16 mouse cellular contexts compared by ENCODE assay signal in genomic region chr3:50979592-50979991, GRCm38 (mm10).
A peak's percentile ranks its signal among the peaks of the same experiment; 100 is the strongest.
DNase-seq lines count a peak whose midpoint lies in the region; ATAC-seq and TF ChIP-seq lines count a peak whose summit lies in the region.
"Had no signal": no experiment of that assay in that cellular context is flagged by ENCODE, and none has a peak within 500 bp of the region (broad histone marks: within the 10 kb centered on the region; RNA-seq: fewer than 3 reads in every experiment).

No protein-coding gene starts in this region.

- no peak for ATAC-seq in midbrain, embryonic 11.5 days (ENCODE audit: low FRiP score)
- no peak for ATAC-seq in midbrain, embryonic 16.5 days
- ATAC-seq in frontal cortex, adult (ENCODE audit: low TSS enrichment): no peak
- ATAC-seq: intestine, embryonic 16.5 days; midbrain, embryonic 13.5 days had no signal

- no peak overlapping the region for H3K4me3 ChIP-seq in layer of hippocampus, adult 2 months
- H3K4me3 ChIP-seq in midbrain, embryonic 11.5 days (ENCODE audit: low read depth, low read length): no peak overlapping the region
- H3K4me3 ChIP-seq in midbrain, embryonic 16.5 days (ENCODE audit: low read depth, low read length): no peak overlapping the region
- H3K4me3 ChIP-seq: heart, embryonic 13.5 days; hindbrain, embryonic 15.5 days; midbrain, embryonic 13.5 days; neural tube, embryonic 15.5 days had no signal

- H3K9me3 ChIP-seq in midbrain, embryonic 11.5 days (ENCODE audit: control insufficient read depth, low read length): no peaks in the 10 kb centered on the region
- H3K9me3 ChIP-seq in midbrain, embryonic 16.5 days (replicated peaks; ENCODE audit: control insufficient read depth, low read length, poor library complexity, severe bottlenecking): no peaks in the 10 kb centered on the region
- H3K9me3 ChIP-seq: heart, embryonic 13.5 days; hindbrain, embryonic 15.5 days; midbrain, embryonic 13.5 days; neural tube, embryonic 15.5 days had no signal

- no peaks in the 10 kb centered on the region for H3K27me3 ChIP-seq in midbrain, embryonic 11.5 days (ENCODE audit: control insufficient read depth, insufficient read depth, low read length)
- no peaks in the 10 kb centered on the region for H3K27me3 ChIP-seq in midbrain, embryonic 16.5 days (ENCODE audit: control insufficient read depth, insufficient read depth, low read depth, low read length)
- H3K27me3 ChIP-seq: heart, embryonic 13.5 days; hindbrain, embryonic 15.5 days; midbrain, embryonic 13.5 days; neural tube, embryonic 15.5 days had no signal

- no peak overlapping the region for H3K27ac ChIP-seq in layer of hippocampus, adult 2 months
- no peak overlapping the region for H3K27ac ChIP-seq in midbrain, embryonic 11.5 days (ENCODE audit: low read depth, low read length)
- no peak overlapping the region for H3K27ac ChIP-seq in midbrain, embryonic 16.5 days (ENCODE audit: low read length)
- H3K27ac ChIP-seq: heart, embryonic 13.5 days; hindbrain, embryonic 15.5 days; midbrain, embryonic 13.5 days; neural tube, embryonic 15.5 days had no signal

- TF ChIP-seq CTCF in layer of hippocampus, adult 2 months (conservative IDR thresholded peaks at IDR 0.05): peak; percentile 52

- peak; percentile 32 to 41 for DNase-seq in cerebellum, postnatal 10 days
- no peak for DNase-seq in cerebellum, adult 18-20 months
- DNase-seq in layer of hippocampus, adult 2 months (ENCODE audit: low spot score in 2 of 2): no peak
- no peak for DNase-seq in layer of hippocampus, adult 18-20 months (ENCODE audit: low spot score in 2 of 2)
- DNase-seq in midbrain, embryonic 11.5 days (ENCODE audit: low spot score, missing footprints): peak; percentile 54
- peak; percentile 12 for DNase-seq in ZHBTc4 (ENCODE audit: low read depth, low spot score)
- DNase-seq: cerebellum, postnatal 25 days; gastrocnemius, postnatal 10 days; heart, adult 18-20 months had no signal

- peaks cover 7% of the 10 kb centered on the region for H3K4me1 ChIP-seq in midbrain, embryonic 11.5 days (ENCODE audit: control insufficient read depth, insufficient read depth, low read length)
- peaks cover 18% of the 10 kb centered on the region for H3K4me1 ChIP-seq in midbrain, embryonic 16.5 days (ENCODE audit: control insufficient read depth, insufficient read depth, low read length)
- H3K4me1 ChIP-seq: hindbrain, embryonic 15.5 days had no signal

- H3K36me3 ChIP-seq in midbrain, embryonic 11.5 days (ENCODE audit: control insufficient read depth, insufficient read depth, low read length): no peaks in the 10 kb centered on the region
- H3K36me3 ChIP-seq in midbrain, embryonic 16.5 days (ENCODE audit: control insufficient read depth, insufficient read depth, low read length): no peaks in the 10 kb centered on the region
- H3K36me3 ChIP-seq: heart, embryonic 13.5 days; hindbrain, embryonic 15.5 days; midbrain, embryonic 13.5 days; neural tube, embryonic 15.5 days had no signal

- no peak overlapping the region for H3K4me2 ChIP-seq in midbrain, embryonic 11.5 days
- H3K4me2 ChIP-seq in midbrain, embryonic 16.5 days (ENCODE audit: low read length): no peak overlapping the region
- H3K4me2 ChIP-seq: heart, embryonic 13.5 days; hindbrain, embryonic 15.5 days; midbrain, embryonic 13.5 days; neural tube, embryonic 15.5 days had no signal

- WGBS in midbrain, embryonic 11.5 days: 83% methylated on average over 3 of the region's 3 CpGs
- WGBS in midbrain, embryonic 16.5 days: 85% methylated on average over 3 of the region's 3 CpGs

- no peak overlapping the region for H3K9ac ChIP-seq in midbrain, embryonic 11.5 days (ENCODE audit: low read length)
- no peak overlapping the region for H3K9ac ChIP-seq in midbrain, embryonic 16.5 days (ENCODE audit: low read depth, low read length)
- H3K9ac ChIP-seq: heart, embryonic 13.5 days; hindbrain, embryonic 15.5 days; midbrain, embryonic 13.5 days; neural tube, embryonic 15.5 days had no signal

Comparison
In these comparisons a context has a peak if more than half of its experiments do, and no peak if none do; other contexts are left out.
1. DNase-seq: peak in cerebellum, postnatal 10 days (2 of 2), midbrain, embryonic 11.5 days (single experiment) and ZHBTc4 (single experiment); none in cerebellum, adult 18-20 months (0 of 2), layer of hippocampus, adult 2 months (0 of 2) and layer of hippocampus, adult 18-20 months (0 of 2).